Mouse (Mus musculus): ENCODE data around the gene Nsg1.

Nsg1 gene

GRCm38 (mm10) chr5:38157481-38158020 lies 2.2 kb downstream of the Nsg1 start:
- Histone ChIP-seq H3K4me3 (replicated peaks; ENCODE audit: low read length) (no peak overlapping the region), H3K9me3 (ENCODE audit: low read length) (peaks cover 21% of the 10 kb centered on the region), H3K27me3 (ENCODE audit: insufficient read depth, low read length) (peaks cover 78% of the 10 kb centered on the region)

GRCm38 (mm10) chr5:38153636-38154035 lies 6.1 kb downstream of the Nsg1 start:
- Histone ChIP-seq H3K4me1 (replicated peaks; ENCODE audit: low read depth, low read length) (peaks cover 3% of the 10 kb centered on the region), H3K9me3 (ENCODE audit: low read length) (peaks cover 17% of the 10 kb centered on the region), H3K36me3 (ENCODE audit: insufficient read depth, low read length) (no peaks in the 10 kb centered on the region), H3K4me3 (replicated peaks; ENCODE audit: low read length) (no peak overlapping the region), H3K27me3 (ENCODE audit: insufficient read depth, low read length) (peaks cover 38% of the 10 kb centered on the region)
- TF ChIP-seq CTCF (conservative IDR thresholded peaks at IDR 0.05; ENCODE audit: low read length) (no peak), POU5F1 (IDR thresholded peaks at IDR 0.05; ENCODE audit: borderline replicate concordance, low read length) (no peak), NANOG (IDR thresholded peaks at IDR 0.05; ENCODE audit: borderline replicate concordance, low read length) (no peak)

More at GRCm38 (mm10) chr5:38157481-38158020, 2.2 kb downstream of the Nsg1 start:
- no peaks in the 10 kb centered on the region for H3K36me3 ChIP-seq (ENCODE audit: insufficient read depth, low read length)
- H3K4me1 ChIP-seq (replicated peaks; ENCODE audit: low read depth, low read length), result peaks cover 15% of the 10 kb centered on the region
- no peak for TF ChIP-seq NANOG (IDR thresholded peaks at IDR 0.05; ENCODE audit: borderline replicate concordance, low read length)
- no peak for TF ChIP-seq POU5F1 (IDR thresholded peaks at IDR 0.05; ENCODE audit: borderline replicate concordance, low read length)
- TF ChIP-seq CTCF (conservative IDR thresholded peaks at IDR 0.05; ENCODE audit: low read length), result no peak

GRCm38 (mm10) chr5:38152201-38153108 lies 7.3 kb downstream of the Nsg1 start:
- H3K36me3 ChIP-seq (ENCODE audit: insufficient read depth, low read length), result no peaks in the 10 kb centered on the region
- H3K4me1 ChIP-seq (replicated peaks; ENCODE audit: low read depth, low read length), result no peaks in the 10 kb centered on the region
- no peak overlapping the region for H3K4me3 ChIP-seq (replicated peaks; ENCODE audit: low read length)
- peaks cover 27% of the 10 kb centered on the region for H3K27me3 ChIP-seq (ENCODE audit: insufficient read depth, low read length)
- TF ChIP-seq POU5F1 (IDR thresholded peaks at IDR 0.05; ENCODE audit: borderline replicate concordance, low read length), result no peak
- TF ChIP-seq NANOG (IDR thresholded peaks at IDR 0.05; ENCODE audit: borderline replicate concordance, low read length), result no peak
- TF ChIP-seq CTCF (conservative IDR thresholded peaks at IDR 0.05; ENCODE audit: low read length), result no peak
- peaks cover 17% of the 10 kb centered on the region for H3K9me3 ChIP-seq (ENCODE audit: low read length)

- H3K4me1 ChIP-seq (replicated peaks; ENCODE audit: low read depth, low read length), result no peaks in the 10 kb centered on the region
- peaks cover 15% of the 10 kb centered on the region for H3K27me3 ChIP-seq (ENCODE audit: insufficient read depth, low read length)
- H3K36me3 ChIP-seq (ENCODE audit: insufficient read depth, low read length), result no peaks in the 10 kb centered on the region
- H3K4me3 ChIP-seq (replicated peaks; ENCODE audit: low read length), result no peak overlapping the region
- peaks cover 17% of the 10 kb centered on the region for H3K9me3 ChIP-seq (ENCODE audit: low read length)
- TF ChIP-seq NANOG (IDR thresholded peaks at IDR 0.05; ENCODE audit: borderline replicate concordance, low read length) (no peak), CTCF (conservative IDR thresholded peaks at IDR 0.05; ENCODE audit: low read length) (no peak), POU5F1 (IDR thresholded peaks at IDR 0.05; ENCODE audit: borderline replicate concordance, low read length) (no peak)
Measured at GRCm38 (mm10) chr5:38151264-38151663, 8.4 kb downstream of the Nsg1 start.

- no peak overlapping the region for H3K4me3 ChIP-seq (replicated peaks; ENCODE audit: low read length)
- H3K27me3 ChIP-seq (ENCODE audit: insufficient read depth, low read length), result no peaks in the 10 kb centered on the region; the same call in 1 of the 2 replicates
- TF ChIP-seq CTCF (conservative IDR thresholded peaks at IDR 0.05; ENCODE audit: low read length), result no peak
- no peak for TF ChIP-seq POU5F1 (IDR thresholded peaks at IDR 0.05; ENCODE audit: borderline replicate concordance, low read length)
- no peak for TF ChIP-seq NANOG (IDR thresholded peaks at IDR 0.05; ENCODE audit: borderline replicate concordance, low read length)
- no peaks in the 10 kb centered on the region for H3K4me1 ChIP-seq (replicated peaks; ENCODE audit: low read depth, low read length)
- no peaks in the 10 kb centered on the region for H3K9me3 ChIP-seq (ENCODE audit: low read length)
- H3K36me3 ChIP-seq (ENCODE audit: insufficient read depth, low read length), result no peaks in the 10 kb centered on the region
Measured at GRCm38 (mm10) chr5:38146524-38146923, 13.2 kb downstream of the Nsg1 start.

- peaks cover 11% of the 10 kb centered on the region for H3K36me3 ChIP-seq (ENCODE audit: insufficient read depth, low read length)
- H3K27me3 ChIP-seq (ENCODE audit: insufficient read depth, low read length), result no peaks in the 10 kb centered on the region; the same call in 1 of the 2 replicates
- no peak for TF ChIP-seq NANOG (IDR thresholded peaks at IDR 0.05; ENCODE audit: borderline replicate concordance, low read length)
- no peak for TF ChIP-seq POU5F1 (IDR thresholded peaks at IDR 0.05; ENCODE audit: borderline replicate concordance, low read length)
- no peak for TF ChIP-seq CTCF (conservative IDR thresholded peaks at IDR 0.05; ENCODE audit: low read length)
- H3K4me3 ChIP-seq (replicated peaks; ENCODE audit: low read length), result no peak overlapping the region
- peaks cover 19% of the 10 kb centered on the region for H3K9me3 ChIP-seq (ENCODE audit: low read length)
- no peaks in the 10 kb centered on the region for H3K4me1 ChIP-seq (replicated peaks; ENCODE audit: low read depth, low read length)
Measured at GRCm38 (mm10) chr5:38140893-38141292, 18.8 kb downstream of the Nsg1 start.

- H3K4me1 ChIP-seq (replicated peaks; ENCODE audit: low read depth, low read length), result no peaks in the 10 kb centered on the region
- H3K9me3 ChIP-seq (ENCODE audit: low read length), result peaks cover 38% of the 10 kb centered on the region
- H3K27me3 ChIP-seq (ENCODE audit: insufficient read depth, low read length), result no peaks in the 10 kb centered on the region
- TF ChIP-seq POU5F1 (IDR thresholded peaks at IDR 0.05; ENCODE audit: borderline replicate concordance, low read length) (no peak), NANOG (IDR thresholded peaks at IDR 0.05; ENCODE audit: borderline replicate concordance, low read length) (no peak), CTCF (conservative IDR thresholded peaks at IDR 0.05; ENCODE audit: low read length) (no peak)
- H3K36me3 ChIP-seq (ENCODE audit: insufficient read depth, low read length), result peaks cover 18% of the 10 kb centered on the region
- no peak overlapping the region for H3K4me3 ChIP-seq (replicated peaks; ENCODE audit: low read length)
Measured at GRCm38 (mm10) chr5:38137163-38137562, 22.5 kb downstream of the Nsg1 start.

- TF ChIP-seq POU5F1 (IDR thresholded peaks at IDR 0.05; ENCODE audit: borderline replicate concordance, low read length) (no peak), CTCF (conservative IDR thresholded peaks at IDR 0.05; ENCODE audit: low read length) (no peak), NANOG (IDR thresholded peaks at IDR 0.05; ENCODE audit: borderline replicate concordance, low read length) (no peak)
- Histone ChIP-seq H3K36me3 (ENCODE audit: insufficient read depth, low read length) (peaks cover 18% of the 10 kb centered on the region), H3K9me3 (ENCODE audit: low read length) (peaks cover 38% of the 10 kb centered on the region), H3K4me1 (replicated peaks; ENCODE audit: low read depth, low read length) (no peaks in the 10 kb centered on the region), H3K4me3 (replicated peaks; ENCODE audit: low read length) (no peak overlapping the region), H3K27me3 (ENCODE audit: insufficient read depth, low read length) (no peaks in the 10 kb centered on the region)
Measured at GRCm38 (mm10) chr5:38136247-38136646, 23.5 kb downstream of the Nsg1 start.
